9 mouse cellular contexts compared by ENCODE assay signal in the genomic region with DNA sequence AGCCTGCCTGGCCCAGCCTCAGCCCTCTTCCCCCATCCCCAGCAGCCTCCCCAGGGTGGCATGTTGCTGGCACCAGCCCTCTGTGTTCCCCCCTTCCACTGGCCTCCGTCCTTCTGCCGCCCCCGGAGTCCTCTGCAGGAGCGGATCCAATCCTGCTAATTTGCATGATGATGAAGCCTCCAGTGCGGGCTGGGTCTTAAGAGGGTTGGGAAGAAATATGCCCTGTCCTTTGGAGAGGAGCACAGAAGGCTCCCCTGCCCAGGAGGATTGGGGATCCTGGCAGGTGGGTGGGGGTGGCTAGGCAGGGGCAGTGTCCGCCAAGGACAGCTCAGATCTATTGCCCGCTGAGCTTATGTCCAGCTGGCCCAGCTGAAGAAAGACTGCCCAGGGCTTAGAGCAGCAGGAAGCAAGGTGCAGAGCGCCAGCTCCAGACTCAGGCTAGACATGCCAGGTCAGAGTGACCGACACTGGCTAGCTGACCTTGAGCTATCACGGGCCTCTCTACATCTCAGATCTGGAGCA.
DNase-seq lines count a peak whose midpoint lies in the region; ATAC-seq lines count a peak whose summit lies in the region.
"Had no signal": no experiment of that assay in that cellular context is flagged by ENCODE, and none has a peak within 500 bp of the region (broad histone marks: within the 10 kb centered on the region; RNA-seq: fewer than 3 reads in every experiment).

No protein-coding gene starts in this region.

- no peak overlapping the region for H3K9ac ChIP-seq in kidney, embryonic 15.5 days
- H3K9ac ChIP-seq in forebrain, embryonic 11.5 days (ENCODE audit: low read length), result peak overlapping the region; percentile 6; the same call in 1 of the 2 replicates

- H3K4me3 ChIP-seq in kidney, embryonic 15.5 days (replicated peaks), result no peak overlapping the region
- H3K4me3 ChIP-seq in forebrain, embryonic 11.5 days (ENCODE audit: low read depth, low read length), result no peak overlapping the region
- no peak overlapping the region for H3K4me3 ChIP-seq in midbrain, embryonic 10.5 days
- H3K4me3 ChIP-seq: left cerebral cortex, adult 2 months had no signal

- 0 out of 2 replicates have a peak, but pooled peaks have one; percentile 30 for ATAC-seq in kidney, embryonic 15.5 days (replicated peaks; ENCODE audit: low FRiP score)
- peak; percentile 49; the same call in 1 of the 2 replicates for ATAC-seq in forebrain, embryonic 11.5 days (replicated peaks; ENCODE audit: low FRiP score)

- H3K27me3 ChIP-seq in kidney, embryonic 15.5 days, result no peaks in the 10 kb centered on the region
- H3K27me3 ChIP-seq in forebrain, embryonic 11.5 days (ENCODE audit: control insufficient read depth, insufficient read depth, low read length), result no peaks in the 10 kb centered on the region
- H3K27me3 ChIP-seq in midbrain, embryonic 10.5 days (ENCODE audit: low read depth, poor library complexity, severe bottlenecking), result no peaks in the 10 kb centered on the region

- DNase-seq in kidney, postnatal 14 days, result no peak
- peak; percentile 32 for DNase-seq in adrenal gland, postnatal 10 days
- DNase-seq in forebrain, embryonic 11.5 days (ENCODE audit: low spot score), result no peak
- no peak for DNase-seq in midbrain, embryonic 10.5 days (ENCODE audit: low spot score)
- no peak for DNase-seq in T-cell, adult 2 months (ENCODE audit: low spot score)
- DNase-seq in spleen, postnatal 10 days (ENCODE audit: low spot score in 2 of 2), result no peak
- no peak for DNase-seq in c-Kit-positive CD71-positive TER-119-positive erythroid progenitor cells, embryonic 14.5 days (ENCODE audit: low spot score)

- H3K9me3 ChIP-seq in kidney, embryonic 15.5 days (replicated peaks), result no peaks in the 10 kb centered on the region
- no peaks in the 10 kb centered on the region for H3K9me3 ChIP-seq in forebrain, embryonic 11.5 days (ENCODE audit: control insufficient read depth, low read length)
- H3K9me3 ChIP-seq in midbrain, embryonic 10.5 days (replicated peaks), result no peaks in the 10 kb centered on the region

- no peaks in the 10 kb centered on the region for H3K36me3 ChIP-seq in kidney, embryonic 15.5 days
- no peaks in the 10 kb centered on the region for H3K36me3 ChIP-seq in forebrain, embryonic 11.5 days (ENCODE audit: control insufficient read depth, insufficient read depth, low read length)
- 0 out of 2 replicates have a peak, but pooled peaks cover 7% of the 10 kb centered on the region for H3K36me3 ChIP-seq in midbrain, embryonic 10.5 days

- no peak overlapping the region for H3K27ac ChIP-seq in kidney, embryonic 15.5 days
- no peak overlapping the region; the same call in 1 of the 2 replicates for H3K27ac ChIP-seq in forebrain, embryonic 11.5 days (ENCODE audit: low read depth, low read length)
- H3K27ac ChIP-seq in midbrain, embryonic 10.5 days (replicated peaks), result peak overlapping the region; percentile 74
- H3K27ac ChIP-seq: left cerebral cortex, adult 2 months had no signal

- 41% methylated on average over 10 of the region's 10 CpGs for WGBS in kidney, embryonic 15.5 days
- WGBS in forebrain, embryonic 11.5 days, result 29% methylated on average over 10 of the region's 10 CpGs
- WGBS in midbrain, embryonic 10.5 days, result 40% methylated on average over 10 of the region's 10 CpGs

- H3K4me1 ChIP-seq in kidney, embryonic 15.5 days, result peaks cover 34% of the 10 kb centered on the region
- peaks cover 13% of the 10 kb centered on the region for H3K4me1 ChIP-seq in forebrain, embryonic 11.5 days (replicated peaks; ENCODE audit: control insufficient read depth, insufficient read depth, low read length)
- H3K4me1 ChIP-seq in midbrain, embryonic 10.5 days, result peaks cover 52% of the 10 kb centered on the region

- no peak overlapping the region for H3K4me2 ChIP-seq in kidney, embryonic 15.5 days
- H3K4me2 ChIP-seq in forebrain, embryonic 11.5 days (ENCODE audit: low read depth, low read length, severe bottlenecking), result no peak overlapping the region
